Mouse (Mus musculus) lung, embryonic 14.5 days (tissue): ENCODE measurements around the gene Cux1. TPM values are rescaled to one million over a fixed set of nuclear protein-coding genes. Genes with fewer than 3 reads are reported as not detected.
A peak's percentile ranks its signal among the peaks of the same experiment; 100 is the strongest.

Source experiments
- ATAC-seq: fragments of 200-750 bp; cut with Nextera tagmentation; 2 replicates; pipeline ENCODE4 v1.8.0; 2017; ENCODE audit warnings: mild to moderate bottlenecking, moderate TSS enrichment, moderate library complexity; ENCODE audit not compliant: insufficient read depth
- DNase-seq: peaks from one replicate; pipeline ENCODE4 v3.0.0-alpha.2; 2015
- H3K27ac ChIP-seq: fragments of 300-500 bp; sonication (generic); 2 replicates; pipeline ENCODE4 v1.5.1; 2014; ENCODE audit warnings: low read depth, mild to moderate bottlenecking, moderate library complexity
- H3K27me3 ChIP-seq: fragments of 300-500 bp; sonication (generic); 2 replicates; pipeline ENCODE4 v1.6.1; 2014; ENCODE audit warnings: low read length, control low read depth; ENCODE audit not compliant: insufficient read depth
- H3K36me3 ChIP-seq: fragments of 300-500 bp; sonication (generic); 2 replicates; pipeline ENCODE4 v1.6.1; 2014; ENCODE audit warnings: control low read depth; ENCODE audit not compliant: insufficient read depth
- H3K4me1 ChIP-seq: fragments of 300-500 bp; sonication (generic); 2 replicates; pipeline ENCODE4 v1.6.1; 2014; ENCODE audit warnings: antibody characterized with exemption, control low read depth; ENCODE audit not compliant: insufficient read depth
- H3K4me2 ChIP-seq: fragments of 300-500 bp; sonication (generic); 2 replicates; pipeline ENCODE4 v1.6.1; 2014; ENCODE audit warnings: mild to moderate bottlenecking
- H3K4me3 ChIP-seq: fragments of 300-500 bp; sonication (generic); 2 replicates; pipeline ENCODE4 v1.5.1; 2014; ENCODE audit warnings: low read depth, low read length
- H3K9ac ChIP-seq: fragments of 300-500 bp; sonication (generic); 2 replicates; pipeline ENCODE4 v1.6.1; 2014
- H3K9me3 ChIP-seq: fragments of 300-500 bp; sonication (generic); 2 replicates; pipeline ENCODE4 v1.6.1; 2016; ENCODE audit warnings: low read depth, low read length, control low read depth
- CTCF ChIP-seq: IDR thresholded peaks from 2 replicates; pipeline ENCODE4 v1.5.1; 2016; ENCODE audit warnings: antibody characterized with exemption, low read depth
- WGBS: fragments of 180-500 bp; shearing (Covaris S2); extraction: QIAGEN DNeasy Blood & Tissue Kit; methylation state at CpG from one replicate; pipeline ENCODE4 v1.1.7; 2014; 5-methylcytosine and 5-hydroxymethylcytosine counted together
- polyA plus RNA-seq: library from polyadenylated mRNA; unstranded; fragments of >200 nt; fragmentation: Nextera tagmentation; extraction: Ambion mirVana; gene quantifications from 2 replicates; pipeline ENCODE4 v1.2.1, GENCODE M21; 2014

Cux1 gene
- polyA plus RNA-seq, 1 experiment from 2014 or later: 104 TPM

GRCm38 (mm10) chr5:136362021-136362420 is 205.3 kb downstream of the Cux1 start:
- peaks cover 52% of the 10 kb centered on the region for H3K36me3 ChIP-seq
- WGBS: 91% methylated on average over 5 of the region's 5 CpGs

GRCm38 (mm10) chr5:136357227-136357626 is 210.1 kb downstream of the Cux1 start:
- Histone ChIP-seq H3K4me1 (no peaks in the 10 kb centered on the region), H3K36me3 (peaks cover 47% of the 10 kb centered on the region)

More at GRCm38 (mm10) chr5:136362021-136362420, 205.3 kb downstream of the Cux1 start:
- H3K4me2 ChIP-seq: no peak overlapping the region
- no peak overlapping the region for H3K9ac ChIP-seq
- H3K27me3 ChIP-seq: no peaks in the 10 kb centered on the region
- no peak overlapping the region for H3K27ac ChIP-seq
- no peak for TF ChIP-seq CTCF
- ATAC-seq (no peak), DNase-seq (no peak)
- H3K4me3 ChIP-seq: no peak overlapping the region
- no peaks in the 10 kb centered on the region for H3K4me1 ChIP-seq
- no peaks in the 10 kb centered on the region for H3K9me3 ChIP-seq

GRCm38 (mm10) chr5:136355583-136356126 is 211.6 kb downstream of the Cux1 start:
- 75% methylated on average over 3 of the region's 3 CpGs for WGBS
- Histone ChIP-seq H3K9ac (no peak overlapping the region), H3K27ac (no peak overlapping the region)

More at GRCm38 (mm10) chr5:136357227-136357626, 210.1 kb downstream of the Cux1 start:
- H3K9ac ChIP-seq: no peak overlapping the region
- H3K27ac ChIP-seq: no peak overlapping the region
- WGBS: 68% methylated on average over 2 of the region's 2 CpGs
- ATAC-seq (no peak), DNase-seq (no peak)
- no peak overlapping the region for H3K4me3 ChIP-seq
- no peaks in the 10 kb centered on the region for H3K9me3 ChIP-seq
- no peaks in the 10 kb centered on the region for H3K27me3 ChIP-seq
- no peak for TF ChIP-seq CTCF
- H3K4me2 ChIP-seq: no peak overlapping the region

GRCm38 (mm10) chr5:136354729-136355128 is 212.6 kb downstream of the Cux1 start:
- TF ChIP-seq CTCF: no peak
- H3K9me3 ChIP-seq: no peaks in the 10 kb centered on the region
- no peak overlapping the region for H3K4me2 ChIP-seq
- H3K27me3 ChIP-seq: no peaks in the 10 kb centered on the region
- H3K9ac ChIP-seq: no peak overlapping the region
- H3K36me3 ChIP-seq: peaks cover 26% of the 10 kb centered on the region
- DNase-seq (peak; percentile 31), ATAC-seq (no peak)
- H3K27ac ChIP-seq: no peak overlapping the region
- H3K4me3 ChIP-seq: no peak overlapping the region
- H3K4me1 ChIP-seq: no peaks in the 10 kb centered on the region
- WGBS: 71% methylated on average over 6 of the region's 6 CpGs

More at GRCm38 (mm10) chr5:136355583-136356126, 211.6 kb downstream of the Cux1 start:
- no peaks in the 10 kb centered on the region for H3K4me1 ChIP-seq
- no peak for DNase-seq
- ATAC-seq: no peak
- no peak for TF ChIP-seq CTCF
- peaks cover 35% of the 10 kb centered on the region for H3K36me3 ChIP-seq
- no peak overlapping the region for H3K4me2 ChIP-seq
- no peak overlapping the region for H3K4me3 ChIP-seq
- no peaks in the 10 kb centered on the region for H3K9me3 ChIP-seq
- no peaks in the 10 kb centered on the region for H3K27me3 ChIP-seq

- ATAC-seq (no peak), DNase-seq (no peak)
- TF ChIP-seq CTCF: no peak
- H3K4me2 ChIP-seq: no peak overlapping the region
- no peak overlapping the region for H3K27ac ChIP-seq
- no peaks in the 10 kb centered on the region for H3K9me3 ChIP-seq
- H3K27me3 ChIP-seq: no peaks in the 10 kb centered on the region
- peaks cover 18% of the 10 kb centered on the region for H3K36me3 ChIP-seq
- no peaks in the 10 kb centered on the region for H3K4me1 ChIP-seq
- WGBS: 49% methylated on average over 8 of the region's 8 CpGs
- H3K9ac ChIP-seq: no peak overlapping the region
- no peak overlapping the region for H3K4me3 ChIP-seq
Measured at GRCm38 (mm10) chr5:136353114-136353513, 214.2 kb downstream of the Cux1 start.

GRCm38 (mm10) chr5:136343156-136343890 is 224.0 kb downstream of the Cux1 start:
- WGBS: 83% methylated on average over 15 of the region's 15 CpGs
- DNase-seq: peak; percentile 62
- Histone ChIP-seq H3K36me3 (peaks cover 37% of the 10 kb centered on the region), H3K9me3 (no peaks in the 10 kb centered on the region), H3K27me3 (no peaks in the 10 kb centered on the region), H3K9ac (no peak overlapping the region), H3K4me2 (no peak overlapping the region), H3K27ac (0 out of 2 replicates have a peak overlapping the region, but pooled peaks have one; percentile 42), H3K4me1 (no peaks in the 10 kb centered on the region), H3K4me3 (no peak overlapping the region)
- no peak for ATAC-seq
- TF ChIP-seq CTCF: no peak

- 78% methylated on average over 4 of the region's 4 CpGs for WGBS
- no peak overlapping the region for H3K4me2 ChIP-seq
- no peak overlapping the region for H3K27ac ChIP-seq
- no peak overlapping the region for H3K4me3 ChIP-seq
- peaks cover 59% of the 10 kb centered on the region for H3K36me3 ChIP-seq
- no peaks in the 10 kb centered on the region for H3K9me3 ChIP-seq
- no peak overlapping the region for H3K9ac ChIP-seq
- TF ChIP-seq CTCF: no peak
- no peaks in the 10 kb centered on the region for H3K27me3 ChIP-seq
- DNase-seq (peak; percentile 48), ATAC-seq (no peak)
- no peaks in the 10 kb centered on the region for H3K4me1 ChIP-seq
Measured at GRCm38 (mm10) chr5:136336798-136337527, 230.3 kb downstream of the Cux1 start.
